Mouse (Mus musculus) 416B (cell line): ENCODE data around the gene Cxcr2.

Experiments
- DNase-seq: peaks from one replicate; pipeline ENCODE4 v3.0.0; 2011; ENCODE audit warnings: low read depth

The Cxcr2 gene

DNA sequence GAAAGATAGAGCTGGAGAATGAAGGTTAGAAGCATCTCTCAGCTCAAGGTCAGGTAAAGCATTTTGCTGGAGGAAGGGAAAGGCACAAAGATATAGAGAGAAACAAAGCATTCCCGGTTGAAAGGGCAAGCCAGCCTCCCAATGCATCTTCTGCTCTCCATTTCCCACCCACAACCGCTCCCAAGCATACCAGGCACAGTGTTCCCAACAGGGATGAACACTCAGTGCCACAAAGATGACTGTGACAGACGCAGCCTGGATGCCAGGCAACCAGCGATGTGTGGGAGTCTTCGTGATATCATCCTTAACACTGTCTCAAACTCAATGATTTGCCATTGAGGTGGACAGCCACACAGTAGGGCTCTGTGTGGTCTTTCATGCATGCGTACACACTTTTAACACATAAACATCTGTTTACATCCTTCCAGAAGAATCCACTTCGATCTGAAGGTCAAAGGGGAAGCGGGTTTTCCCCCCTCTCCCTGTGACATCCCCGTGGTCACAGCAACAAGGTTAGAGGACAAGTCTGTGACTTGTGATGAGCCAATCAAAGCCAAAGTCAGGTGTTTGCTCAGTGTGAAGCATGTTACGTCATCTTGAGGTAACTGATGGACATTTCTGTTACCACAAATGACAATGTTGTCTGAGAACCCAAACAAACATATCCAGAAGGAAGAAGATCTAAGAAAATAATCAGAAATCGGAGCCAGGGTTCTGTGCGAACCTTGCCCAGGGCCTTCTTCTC is 44.1 kb downstream of the Cxcr2 start:
- DNase-seq, result no peak

DNA sequence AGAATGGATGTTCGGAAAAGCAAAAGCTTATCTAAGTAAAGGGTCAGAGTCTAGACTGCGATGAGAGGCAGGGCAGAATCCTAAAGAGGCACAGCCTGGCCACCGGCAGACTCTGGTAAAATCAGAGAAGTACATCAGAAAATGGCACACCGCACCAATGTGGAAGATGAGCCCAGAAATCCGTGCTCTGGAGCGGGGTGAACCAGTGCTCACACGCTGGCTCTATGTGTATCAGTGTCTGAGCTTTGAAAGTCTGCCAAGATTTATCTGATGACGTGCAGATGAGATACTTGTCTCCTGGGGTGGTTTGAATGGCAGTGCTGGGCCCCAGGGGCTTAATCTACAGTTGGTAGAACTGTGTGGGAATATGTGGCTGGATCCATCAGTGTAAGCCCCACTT is 45.3 kb downstream of the Cxcr2 start:
- DNase-seq, result no peak

DNA sequence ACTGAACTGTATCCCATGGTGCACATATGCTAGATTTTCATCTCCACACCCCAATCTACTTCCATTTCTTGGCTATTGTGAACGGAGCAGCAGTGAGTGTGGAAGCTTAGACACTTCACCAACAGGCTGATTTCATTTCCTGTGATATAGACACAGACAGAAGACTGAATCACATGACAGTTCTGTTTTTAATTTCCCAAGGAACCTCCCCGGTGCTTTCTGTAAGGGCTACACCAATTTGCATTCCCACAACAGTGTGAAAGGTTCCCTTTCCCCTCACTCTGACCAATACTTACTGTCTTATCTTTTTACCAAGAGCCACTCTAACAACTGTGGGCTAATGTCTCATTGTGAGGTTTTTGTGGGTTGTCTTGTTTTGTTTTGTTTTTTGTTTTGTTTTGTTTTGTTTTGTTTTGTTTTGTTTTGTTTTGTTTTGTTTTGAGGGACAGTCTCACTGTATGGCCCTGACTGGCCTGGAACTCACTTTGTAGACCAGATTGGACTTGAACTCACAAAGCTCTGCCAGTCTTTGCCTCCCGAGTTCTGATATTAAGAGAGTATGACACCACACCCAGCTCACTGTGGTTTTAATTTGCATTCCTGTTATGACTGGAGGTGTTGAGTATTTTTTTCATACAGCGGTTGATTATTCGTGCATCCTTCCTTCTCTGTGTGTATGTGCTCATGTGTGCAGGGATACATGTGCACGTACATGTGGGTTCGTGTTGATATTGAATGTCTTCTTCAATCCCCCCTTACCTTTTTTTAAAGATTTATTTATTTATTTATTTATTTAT is 47.5 kb downstream of the Cxcr2 start:
- peak; percentile 72 for DNase-seq

DNA sequence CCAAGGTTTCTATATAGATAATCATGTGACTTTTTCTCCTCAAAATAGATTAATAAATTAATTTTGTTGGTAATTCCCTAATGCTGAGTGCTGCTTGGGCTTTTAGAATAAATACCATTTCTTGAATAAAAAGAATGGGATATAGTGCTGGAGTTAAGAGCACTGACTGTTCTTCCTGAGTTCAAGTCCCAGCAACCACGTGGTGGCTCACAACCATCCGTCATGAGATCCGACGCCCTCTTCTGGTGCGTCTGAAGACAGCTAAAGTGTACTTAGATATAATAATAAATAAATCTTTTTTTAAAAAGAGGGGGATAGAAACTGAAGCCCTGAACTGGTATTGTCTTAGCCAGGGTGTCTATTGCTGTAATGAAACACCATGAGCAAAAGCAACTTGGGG is 49.7 kb downstream of the Cxcr2 start:
- peak; percentile 50 for DNase-seq

DNA sequence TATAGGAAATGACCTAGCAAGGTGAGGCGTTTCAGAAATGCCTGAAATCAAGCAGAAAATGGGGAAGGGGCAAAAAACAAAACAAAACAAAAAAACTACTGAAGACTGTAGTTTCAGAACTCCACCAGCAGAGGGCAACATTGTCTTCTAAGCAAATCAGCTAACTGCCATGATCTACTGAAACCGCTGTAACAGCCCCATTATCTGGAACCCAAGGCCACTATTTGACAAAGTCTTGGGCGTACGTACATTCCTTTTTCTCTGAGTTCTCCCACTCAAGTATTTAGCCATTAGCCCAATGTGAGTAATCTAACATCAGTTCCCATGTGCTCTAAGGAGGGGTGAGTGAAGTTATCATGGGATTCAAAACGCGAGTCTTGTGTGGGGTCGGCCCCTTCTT is 52.1 kb downstream of the Cxcr2 start:
- DNase-seq, result peak; percentile 88

DNA sequence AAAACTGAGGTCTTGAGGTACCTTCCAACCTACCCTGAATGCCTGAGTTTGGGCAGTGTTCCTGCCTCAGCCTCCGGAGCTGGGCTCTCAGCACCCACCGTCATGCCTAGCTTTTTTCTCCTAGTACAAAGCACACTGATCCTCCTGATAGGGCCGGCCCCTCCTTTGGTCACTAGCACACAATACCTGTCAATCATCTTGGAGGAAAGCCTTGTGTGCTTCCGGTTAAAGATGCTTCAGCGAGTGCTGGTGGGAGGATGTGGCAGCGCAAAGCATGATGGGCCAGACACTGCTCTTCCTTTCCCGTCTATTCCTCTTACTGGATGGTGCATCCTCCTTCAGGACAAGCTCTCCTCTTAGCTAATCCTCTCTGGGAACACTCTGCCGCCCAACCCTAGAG is 52.9 kb downstream of the Cxcr2 start:
- DNase-seq, result peak; percentile 87

DNA sequence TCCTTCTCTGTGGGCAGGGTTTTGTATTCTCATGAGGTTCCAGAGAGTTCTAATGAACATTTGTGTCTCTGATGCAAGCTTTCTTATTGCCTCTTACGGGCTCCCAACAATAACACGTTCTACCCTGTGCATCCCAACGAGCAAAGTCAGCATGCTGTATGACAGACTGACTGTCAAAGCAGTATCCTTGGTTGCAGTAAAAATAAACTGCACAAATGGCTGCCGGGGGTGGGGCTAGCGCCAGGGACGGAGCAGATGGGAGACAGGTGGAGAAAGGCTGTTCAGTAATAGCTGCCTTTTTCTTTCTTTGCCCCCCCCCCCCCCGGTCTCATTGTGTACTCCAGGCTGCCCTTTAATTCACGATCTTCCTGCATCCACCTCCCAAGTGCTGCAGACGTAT is 54.1 kb downstream of the Cxcr2 start:
- no peak for DNase-seq

DNA sequence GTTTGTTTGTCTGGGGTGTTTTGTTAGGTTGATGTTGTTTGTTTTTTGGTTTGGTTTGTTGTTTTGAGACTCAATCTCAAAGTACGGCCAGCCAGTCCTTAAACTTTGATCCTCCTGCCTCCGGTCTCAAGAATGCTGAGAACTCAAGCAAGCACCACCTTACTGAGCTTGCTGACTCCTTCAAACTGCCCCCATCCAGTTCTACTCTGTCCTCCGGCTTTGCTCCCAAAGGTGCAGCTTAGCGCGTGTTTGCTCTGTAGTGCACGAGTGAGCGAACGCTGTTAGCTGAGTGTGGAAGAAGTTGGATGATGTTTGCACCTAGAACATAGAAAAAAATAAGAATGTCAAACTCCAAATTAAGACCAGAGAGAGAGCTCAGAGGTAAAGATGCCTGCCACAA is 55.2 kb downstream of the Cxcr2 start:
- DNase-seq, result no peak
